Mouse (Mus musculus) lung, postnatal 0 days (tissue): ENCODE data around the gene Gm20388.

ENCODE experiments used
- CTCF ChIP-seq: IDR thresholded peaks from 2 replicates; pipeline ENCODE4 v1.5.1; 2016; ENCODE audit warnings: antibody characterized with exemption, mild to moderate bottlenecking
- EP300 ChIP-seq: IDR thresholded peaks from 2 replicates; pipeline ENCODE4 v1.6.1; 2016; ENCODE audit warnings: antibody characterized with exemption, mild to moderate bottlenecking, control low read depth

GRCm38 (mm10) chr8:121598190-121598589 is 1687.5 kb downstream of the Gm20388 start:
- TF ChIP-seq CTCF, result no peak
- no peak for TF ChIP-seq EP300
